Mouse (Mus musculus) thymus, postnatal 14 days (tissue): ENCODE results near the gene Dnmt3l.

ENCODE experiments used
- DNase-seq: peaks from one replicate; pipeline ENCODE4 v3.0.0; 2021

Gene Dnmt3l

GRCm38 (mm10) chr10:78037139-78037538 is 4.6 kb upstream of the Dnmt3l start:
- DNase-seq, result no peak

- no peak for DNase-seq
Observed at GRCm38 (mm10) chr10:78042096-78042495, 349 bp downstream of the Dnmt3l start.

GRCm38 (mm10) chr10:78042697-78043405 is 1.1 kb downstream of the Dnmt3l start:
- no peak for DNase-seq

GRCm38 (mm10) chr10:78043406-78043836 is 1.7 kb downstream of the Dnmt3l start, which contains the start of gene Aire:
Aire (minus strand) TSS chr10:78043610.
- peak; percentile 90 for DNase-seq

- DNase-seq, result no peak
Observed at GRCm38 (mm10) chr10:78044531-78044930, 2.8 kb downstream of the Dnmt3l start.

- DNase-seq, result no peak
Observed at GRCm38 (mm10) chr10:78046388-78046787, 4.6 kb downstream of the Dnmt3l start.

- DNase-seq, result no peak
Observed at GRCm38 (mm10) chr10:78048061-78048730, 6.4 kb downstream of the Dnmt3l start.

GRCm38 (mm10) chr10:78049519-78050035 is 7.8 kb downstream of the Dnmt3l start:
- no peak for DNase-seq

GRCm38 (mm10) chr10:78054633-78055565 is 13.2 kb downstream of the Dnmt3l start:
- no peak for DNase-seq

- DNase-seq, result no peak
Observed at GRCm38 (mm10) chr10:78057056-78057455, 15.3 kb downstream of the Dnmt3l start.

GRCm38 (mm10) chr10:78063122-78063521 is 21.4 kb downstream of the Dnmt3l start:
- no peak for DNase-seq

GRCm38 (mm10) chr10:78067226-78067625 is 25.5 kb downstream of the Dnmt3l start:
- DNase-seq, result peak; percentile 43

GRCm38 (mm10) chr10:78068541-78068940 is 26.8 kb downstream of the Dnmt3l start:
- DNase-seq, result no peak

- peak; percentile 74 for DNase-seq
Observed at GRCm38 (mm10) chr10:78069101-78070011, 27.6 kb downstream of the Dnmt3l start, which contains the start of gene Icosl. Icosl (plus strand) TSS chr10:78069302.

- no peak for DNase-seq
Observed at GRCm38 (mm10) chr10:78074151-78074550, 32.4 kb downstream of the Dnmt3l start.

GRCm38 (mm10) chr10:78074977-78075376 is 33.2 kb downstream of the Dnmt3l start:
- peak; percentile 58 for DNase-seq

- DNase-seq, result no peak
Observed at GRCm38 (mm10) chr10:78077862-78078261, 36.1 kb downstream of the Dnmt3l start.

- DNase-seq, result peak; percentile 23
Observed at GRCm38 (mm10) chr10:78078276-78078675, 36.5 kb downstream of the Dnmt3l start.

- no peak for DNase-seq
Observed at GRCm38 (mm10) chr10:78079955-78080591, 38.3 kb downstream of the Dnmt3l start.

- no peak for DNase-seq
Observed at GRCm38 (mm10) chr10:78084073-78084472, 42.3 kb downstream of the Dnmt3l start.

GRCm38 (mm10) chr10:78085711-78086110 is 44.0 kb downstream of the Dnmt3l start:
- DNase-seq, result no peak
